Mouse (Mus musculus) small intestine, adult 2 months (tissue): ENCODE results near the gene Gale.

ENCODE experiments used
- CTCF ChIP-seq: fragments of 200-500 bp; IDR thresholded peaks from 2 replicates; pipeline ENCODE4 v1.5.1; 2012; ENCODE audit warnings: low read depth, mild to moderate bottlenecking, control low read depth, inconsistent platforms, low read length, moderate library complexity, mixed read lengths; ENCODE audit not compliant: insufficient replicate concordance, insufficient read length; ENCODE audit errors: extremely low read depth
- POLR2A ChIP-seq: fragments of 200-500 bp; IDR thresholded peaks from 2 replicates; pipeline ENCODE4 v1.6.1; 2012; ENCODE audit warnings: low read depth, mild to moderate bottlenecking, control low read depth, inconsistent platforms, low read length, moderate library complexity

DNA sequence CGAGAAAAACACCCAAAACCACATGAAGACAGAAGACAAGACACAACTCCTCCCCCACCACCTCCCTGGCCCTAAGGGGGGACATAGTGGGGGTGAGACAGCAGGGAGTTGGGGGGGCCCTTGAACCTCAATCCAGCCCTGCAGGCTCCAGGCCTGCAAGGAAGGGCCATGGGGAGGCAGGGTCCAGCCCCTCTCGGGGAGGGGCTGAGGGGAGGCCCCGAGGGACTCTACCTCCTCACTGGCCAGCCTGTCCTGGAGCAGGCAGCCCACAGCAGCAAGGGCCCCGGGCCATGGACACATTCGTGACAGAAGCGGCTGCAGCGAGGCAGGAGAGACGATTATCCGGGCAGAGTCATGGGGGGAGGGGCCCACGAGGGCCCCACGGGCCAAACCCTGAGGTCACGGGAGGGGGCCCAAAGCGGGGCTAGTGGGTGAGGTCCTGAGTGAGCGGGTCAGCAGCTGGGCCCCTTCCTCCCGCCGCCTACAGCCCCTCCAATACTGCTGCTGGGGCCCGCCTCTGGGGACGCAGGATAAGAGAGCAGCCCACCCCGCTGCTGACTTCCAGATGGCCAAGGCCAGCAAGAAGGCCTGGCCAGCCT, 4.8 kb downstream of the Gale start:
- TF ChIP-seq POLR2A (no peak), CTCF (no peak)
